Mouse (Mus musculus) bone marrow, adult 2 months (tissue): ENCODE measurements around the gene Clec11a.

Source experiments
- CTCF ChIP-seq: fragments of 200-500 bp; IDR thresholded peaks from 2 replicates; pipeline ENCODE4 v1.5.1; 2011; ENCODE audit warnings: low read length, control low read depth; ENCODE audit not compliant: control insufficient read depth, insufficient read depth
- POLR2A ChIP-seq: fragments of 200-500 bp; IDR thresholded peaks from 2 replicates; pipeline ENCODE4 v1.6.1; 2011; ENCODE audit warnings: low read depth, mild to moderate bottlenecking, control low read depth, low read length, borderline replicate concordance; ENCODE audit not compliant: control insufficient read depth

- TF ChIP-seq CTCF (no peak), POLR2A (no peak)
Measured at GRCm38 (mm10) chr7:44291418-44291817, 15.3 kb downstream of the Clec11a start.
